Mouse (Mus musculus) bone marrow, adult 2 months (tissue): Measurements from ENCODE around the gene Rgs12.

Experiments
- CTCF ChIP-seq: fragments of 200-500 bp; IDR thresholded peaks from 2 replicates; pipeline ENCODE4 v1.5.1; 2011; ENCODE audit warnings: low read length, control low read depth; ENCODE audit not compliant: control insufficient read depth, insufficient read depth
- POLR2A ChIP-seq: fragments of 200-500 bp; IDR thresholded peaks from 2 replicates; pipeline ENCODE4 v1.6.1; 2011; ENCODE audit warnings: low read depth, mild to moderate bottlenecking, control low read depth, low read length, borderline replicate concordance; ENCODE audit not compliant: control insufficient read depth

DNA sequence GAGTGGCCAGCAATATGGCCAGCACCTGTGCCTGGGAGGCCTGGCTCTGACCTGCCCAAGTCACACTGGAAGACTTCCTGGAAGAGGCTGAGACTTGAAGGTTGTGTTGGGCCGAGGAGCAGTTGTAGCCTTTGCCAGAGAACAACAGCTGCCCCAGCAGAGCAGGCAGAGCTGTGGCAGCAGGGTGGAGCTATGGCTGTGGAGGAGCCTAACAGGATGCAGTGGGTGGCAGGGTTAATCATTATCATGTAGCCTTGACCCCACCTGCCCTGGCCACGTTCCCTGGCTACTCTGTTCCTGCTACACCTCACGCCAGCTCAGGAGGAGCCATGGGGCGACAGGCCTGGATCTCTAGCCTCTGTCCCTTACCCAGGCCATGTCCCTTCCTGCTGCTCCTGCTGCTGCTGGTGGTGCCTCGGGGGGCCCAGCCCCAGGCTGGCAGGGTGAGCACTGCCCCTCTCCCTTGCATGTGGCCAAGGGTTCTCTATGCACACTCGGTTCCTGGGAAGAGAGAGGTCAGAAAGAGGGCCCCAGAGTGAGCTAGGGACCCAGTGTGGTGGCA, 92.1 kb downstream of the Rgs12 start, which contains the start of gene Hgfac:
- TF ChIP-seq CTCF (no peak), POLR2A (no peak)
